Mouse (Mus musculus): ENCODE measurements around the gene Bola3. TPM values are rescaled to one million over a fixed set of nuclear protein-coding genes. Genes with fewer than 3 reads are reported as not detected.

The Bola3 gene
- polyA plus RNA-seq, 1 experiment: 111 TPM

GRCm38 (mm10) chr6:83370316-83370965 is 21.5 kb downstream of the Bola3 start:
- no peak overlapping the region for H3ac ChIP-seq (ENCODE audit: control insufficient read depth, insufficient read length, low read depth)
- H3K36me3 ChIP-seq (ENCODE audit: control insufficient read depth, insufficient read depth): peaks cover 84% of the 10 kb centered on the region
- no peaks in the 10 kb centered on the region for H3K27me3 ChIP-seq (ENCODE audit: control insufficient read depth, insufficient read depth, insufficient read length)
- no peak for TF ChIP-seq CEBPB (IDR thresholded peaks at IDR 0.05; ENCODE audit: low read depth)
- H3K4me3 ChIP-seq (ENCODE audit: insufficient read depth, poor library complexity, severe bottlenecking): no peak overlapping the region
- no peaks in the 10 kb centered on the region for H3K79me2 ChIP-seq (ENCODE audit: control insufficient read depth, insufficient read depth)
- H3K79me3 ChIP-seq (ENCODE audit: low read depth): no peaks in the 10 kb centered on the region

DNA sequence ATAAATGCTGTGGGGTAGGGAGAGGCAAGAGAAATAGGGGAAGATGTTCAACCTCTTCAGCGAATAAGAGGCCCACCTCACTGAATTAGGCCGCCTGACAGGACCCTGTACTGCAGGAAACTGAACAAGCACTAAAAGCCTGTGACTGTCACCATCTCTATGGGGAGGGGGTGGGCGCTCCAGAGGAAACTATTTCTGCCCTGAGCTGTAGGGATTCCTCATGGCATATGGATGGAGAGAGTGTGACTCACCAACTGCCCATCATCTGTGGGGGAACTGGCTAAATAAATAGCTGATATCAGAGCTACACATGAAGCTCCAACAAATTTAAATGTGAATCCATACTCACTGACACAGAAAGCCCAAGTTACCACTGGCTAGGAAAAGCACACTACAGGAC is 22.4 kb downstream of the Bola3 start:
- H3K27me3 ChIP-seq (ENCODE audit: control insufficient read depth, insufficient read depth, insufficient read length): no peaks in the 10 kb centered on the region
- H3K79me3 ChIP-seq (ENCODE audit: low read depth): no peaks in the 10 kb centered on the region
- peaks cover 83% of the 10 kb centered on the region for H3K36me3 ChIP-seq (ENCODE audit: control insufficient read depth, insufficient read depth)
- no peaks in the 10 kb centered on the region for H3K79me2 ChIP-seq (ENCODE audit: control insufficient read depth, insufficient read depth)
- TF ChIP-seq FOSL1 (IDR thresholded peaks at IDR 0.05; ENCODE audit: insufficient read depth, low read length, poor library complexity, severe bottlenecking): no peak
- no peak for TF ChIP-seq USF1 (IDR thresholded peaks at IDR 0.05; ENCODE audit: low read depth)
- no peak for TF ChIP-seq MYOG (IDR thresholded peaks at IDR 0.05; ENCODE audit: control insufficient read depth, extremely low read depth, insufficient read length)
- TF ChIP-seq CEBPB (IDR thresholded peaks at IDR 0.05; ENCODE audit: low read depth): no peak
- no peak for TF ChIP-seq MYOD1 (IDR thresholded peaks at IDR 0.05; ENCODE audit: control insufficient read depth, insufficient read length, low read depth)
- TF ChIP-seq CTCF (IDR thresholded peaks at IDR 0.05; ENCODE audit: control insufficient read depth, insufficient read depth, insufficient read length): no peak
- TF ChIP-seq MAX (IDR thresholded peaks at IDR 0.05): no peak
- no peak overlapping the region for H3ac ChIP-seq (ENCODE audit: control insufficient read depth, insufficient read length, low read depth)
- no peak overlapping the region for H3K4me3 ChIP-seq (ENCODE audit: insufficient read depth, poor library complexity, severe bottlenecking)

GRCm38 (mm10) chr6:83373704-83374300 is 24.9 kb downstream of the Bola3 start:
- Histone ChIP-seq H3K79me2 (ENCODE audit: control insufficient read depth, insufficient read depth) (no peaks in the 10 kb centered on the region), H3K36me3 (ENCODE audit: control insufficient read depth, insufficient read depth) (peaks cover 88% of the 10 kb centered on the region), H3K27me3 (ENCODE audit: control insufficient read depth, insufficient read depth, insufficient read length) (no peaks in the 10 kb centered on the region), H3K4me3 (ENCODE audit: insufficient read depth, poor library complexity, severe bottlenecking) (no peak overlapping the region), H3ac (ENCODE audit: control insufficient read depth, insufficient read length, low read depth) (no peak overlapping the region), H3K79me3 (ENCODE audit: low read depth) (no peaks in the 10 kb centered on the region)
- TF ChIP-seq FOSL1 (IDR thresholded peaks at IDR 0.05; ENCODE audit: insufficient read depth, low read length, poor library complexity, severe bottlenecking): no peak
- no peak for TF ChIP-seq CEBPB (IDR thresholded peaks at IDR 0.05; ENCODE audit: low read depth)
- TF ChIP-seq CTCF (IDR thresholded peaks at IDR 0.05; ENCODE audit: control insufficient read depth, insufficient read depth, insufficient read length): no peak
- TF ChIP-seq MYOG (IDR thresholded peaks at IDR 0.05; ENCODE audit: control insufficient read depth, extremely low read depth, insufficient read length): no peak
- TF ChIP-seq MYOD1 (IDR thresholded peaks at IDR 0.05; ENCODE audit: control insufficient read depth, insufficient read length, low read depth): no peak
- TF ChIP-seq MAX (IDR thresholded peaks at IDR 0.05): no peak
- TF ChIP-seq USF1 (IDR thresholded peaks at IDR 0.05; ENCODE audit: low read depth): no peak

GRCm38 (mm10) chr6:83381510-83382491 is 32.9 kb downstream of the Bola3 start:
- H3K79me2 ChIP-seq (ENCODE audit: control insufficient read depth, insufficient read depth): peaks cover 9% of the 10 kb centered on the region
- TF ChIP-seq MAX (IDR thresholded peaks at IDR 0.05) (no peak), CTCF (IDR thresholded peaks at IDR 0.05; ENCODE audit: control insufficient read depth, insufficient read depth, insufficient read length) (no peak), CEBPB (IDR thresholded peaks at IDR 0.05; ENCODE audit: low read depth) (no peak), USF1 (IDR thresholded peaks at IDR 0.05; ENCODE audit: low read depth) (no peak), FOSL1 (IDR thresholded peaks at IDR 0.05; ENCODE audit: insufficient read depth, low read length, poor library complexity, severe bottlenecking) (no peak), MYOG (IDR thresholded peaks at IDR 0.05; ENCODE audit: control insufficient read depth, extremely low read depth, insufficient read length) (no peak), MYOD1 (IDR thresholded peaks at IDR 0.05; ENCODE audit: control insufficient read depth, insufficient read length, low read depth) (no peak)
- H3K36me3 ChIP-seq (ENCODE audit: control insufficient read depth, insufficient read depth): peaks cover 86% of the 10 kb centered on the region
- H3K79me3 ChIP-seq (ENCODE audit: low read depth): peaks cover 5% of the 10 kb centered on the region
- H3K27me3 ChIP-seq (ENCODE audit: control insufficient read depth, insufficient read depth, insufficient read length): no peaks in the 10 kb centered on the region
- H3ac ChIP-seq (ENCODE audit: control insufficient read depth, insufficient read length, low read depth): no peak overlapping the region
- H3K4me3 ChIP-seq (ENCODE audit: insufficient read depth, poor library complexity, severe bottlenecking): no peak overlapping the region

- Histone ChIP-seq H3K79me3 (ENCODE audit: low read depth) (peaks cover 12% of the 10 kb centered on the region), H3K4me3 (ENCODE audit: insufficient read depth, poor library complexity, severe bottlenecking) (no peak overlapping the region), H3K79me2 (ENCODE audit: control insufficient read depth, insufficient read depth) (peaks cover 39% of the 10 kb centered on the region), H3ac (ENCODE audit: control insufficient read depth, insufficient read length, low read depth) (no peak overlapping the region), H3K27me3 (ENCODE audit: control insufficient read depth, insufficient read depth, insufficient read length) (no peaks in the 10 kb centered on the region), H3K36me3 (ENCODE audit: control insufficient read depth, insufficient read depth) (peaks cover 50% of the 10 kb centered on the region)
- TF ChIP-seq MAX (IDR thresholded peaks at IDR 0.05): no peak
- TF ChIP-seq MYOG (IDR thresholded peaks at IDR 0.05; ENCODE audit: control insufficient read depth, extremely low read depth, insufficient read length): no peak
- TF ChIP-seq USF1 (IDR thresholded peaks at IDR 0.05; ENCODE audit: low read depth): no peak
- no peak for TF ChIP-seq MYOD1 (IDR thresholded peaks at IDR 0.05; ENCODE audit: control insufficient read depth, insufficient read length, low read depth)
- no peak for TF ChIP-seq FOSL1 (IDR thresholded peaks at IDR 0.05; ENCODE audit: insufficient read depth, low read length, poor library complexity, severe bottlenecking)
- TF ChIP-seq CTCF (IDR thresholded peaks at IDR 0.05; ENCODE audit: control insufficient read depth, insufficient read depth, insufficient read length): no peak
- TF ChIP-seq CEBPB (IDR thresholded peaks at IDR 0.05; ENCODE audit: low read depth): no peak
These were observed 36.7 kb downstream of the Bola3 start for GRCm38 (mm10) chr6:83385569-83386090.
